Mouse (Mus musculus): ENCODE results near the gene Nlgn2. TPM values are rescaled to one million over a fixed set of nuclear protein-coding genes. Genes with fewer than 3 reads are reported as not detected.

Gene Nlgn2
- total RNA-seq, 2 experiments from 2014 or later = 236 to 243 TPM

GRCm38 (mm10) chr11:69800392-69801197 lies 37.0 kb downstream of the Nlgn2 start:
- Histone ChIP-seq H3K4me3 (peak overlapping the region; percentile 52), H3K27ac (peak overlapping the region; percentile 41)
- intact Hi-C loops (cut with DNase I) = loop anchor here (5.0 kb wide), 1 partner anchor 77 kb away; the partner anchor contains the start of gene Tmem95
- no peak for TF ChIP-seq CTCF (IDR thresholded peaks at IDR 0.05)
- DNase-seq (ENCODE audit: extremely low spot score in 1 of 2, low spot score in 2 of 2) = no peak

- H3K27ac ChIP-seq = no peak overlapping the region; the same call in 1 of the 2 replicates
- DNase-seq (ENCODE audit: extremely low spot score in 1 of 2, low spot score in 2 of 2) = no peak
- H3K4me3 ChIP-seq = peak overlapping the region; percentile 52
- TF ChIP-seq CTCF (IDR thresholded peaks at IDR 0.05) = no peak
- intact Hi-C loops (cut with DNase I) = loop anchor here (5.0 kb wide), 1 partner anchor 77 kb away; the partner anchor contains the start of gene Tmem95
These were observed 37.5 kb downstream of the Nlgn2 start for GRCm38 (mm10) chr11:69800138-69800391.

GRCm38 (mm10) chr11:69799394-69800137 lies 38.0 kb downstream of the Nlgn2 start:
- Histone ChIP-seq H3K4me3 (no peak overlapping the region), H3K27ac (no peak overlapping the region)
- intact Hi-C loops (cut with DNase I) = loop anchor here (5.0 kb wide), 1 partner anchor 78 kb away; the partner anchor contains the start of gene Tmem95
- TF ChIP-seq CTCF (IDR thresholded peaks at IDR 0.05) = no peak
- DNase-seq (ENCODE audit: extremely low spot score in 1 of 2, low spot score in 2 of 2) = no peak

GRCm38 (mm10) chr11:69797924-69798323 lies 39.7 kb downstream of the Nlgn2 start:
- intact Hi-C loops (cut with DNase I) = no loop called here
- no peak overlapping the region for H3K4me3 ChIP-seq
- no peak for TF ChIP-seq CTCF (IDR thresholded peaks at IDR 0.05)

GRCm38 (mm10) chr11:69795983-69796435 lies 41.6 kb downstream of the Nlgn2 start:
- H3K4me3 ChIP-seq = peak overlapping the region; percentile 46

More at GRCm38 (mm10) chr11:69797924-69798323, 39.7 kb downstream of the Nlgn2 start:
- no peak for DNase-seq (ENCODE audit: extremely low spot score in 1 of 2, low spot score in 2 of 2)
- no peak overlapping the region for H3K27ac ChIP-seq

GRCm38 (mm10) chr11:69795168-69795982 lies 42.2 kb downstream of the Nlgn2 start, which contains the start of gene Chrnb1:
Chrnb1 (minus strand) TSS chr11:69795943.
- Histone ChIP-seq H3K27ac (peak within 1 kb of the TSS; percentile 64), H3K4me3 (peak within 1 kb of the TSS; percentile 46)
- intact Hi-C loops (cut with DNase I) = no loop called here
- peak; percentile 79 to 88 for DNase-seq (ENCODE audit: extremely low spot score in 1 of 2, low spot score in 2 of 2)
- no peak; the same call in 1 of the 2 replicates for TF ChIP-seq CTCF (IDR thresholded peaks at IDR 0.05)

More at GRCm38 (mm10) chr11:69795983-69796435, 41.6 kb downstream of the Nlgn2 start:
- H3K27ac ChIP-seq = no peak overlapping the region; the same call in 1 of the 2 replicates
- intact Hi-C loops (cut with DNase I) = no loop called here
- DNase-seq (ENCODE audit: extremely low spot score in 1 of 2, low spot score in 2 of 2) = no peak
- TF ChIP-seq CTCF (IDR thresholded peaks at IDR 0.05) = no peak

- H3K27ac ChIP-seq = no peak overlapping the region
- TF ChIP-seq CTCF (IDR thresholded peaks at IDR 0.05) = no peak
- intact Hi-C loops (cut with DNase I) = no loop called here
- no peak overlapping the region for H3K4me3 ChIP-seq
- DNase-seq (ENCODE audit: extremely low spot score in 1 of 2, low spot score in 2 of 2) = no peak
These were observed 44.2 kb downstream of the Nlgn2 start for GRCm38 (mm10) chr11:69793429-69793828.

GRCm38 (mm10) chr11:69791420-69791819 lies 46.2 kb downstream of the Nlgn2 start:
- DNase-seq (ENCODE audit: extremely low spot score in 1 of 2, low spot score in 2 of 2) = no peak
- TF ChIP-seq CTCF (IDR thresholded peaks at IDR 0.05) = no peak
- H3K4me3 ChIP-seq = no peak overlapping the region
- H3K27ac ChIP-seq = no peak overlapping the region
- intact Hi-C loops (cut with DNase I) = no loop called here

- intact Hi-C loops (cut with DNase I) = no loop called here
- H3K4me3 ChIP-seq = no peak overlapping the region
- H3K27ac ChIP-seq = no peak overlapping the region
- DNase-seq (ENCODE audit: extremely low spot score in 1 of 2, low spot score in 2 of 2) = no peak
- TF ChIP-seq CTCF (IDR thresholded peaks at IDR 0.05) = no peak
These were observed 48.2 kb downstream of the Nlgn2 start for GRCm38 (mm10) chr11:69789431-69789830.

GRCm38 (mm10) chr11:69787306-69787705 lies 50.3 kb downstream of the Nlgn2 start:
- Histone ChIP-seq H3K27ac (no peak overlapping the region), H3K4me3 (no peak overlapping the region)
- no peak for TF ChIP-seq CTCF (IDR thresholded peaks at IDR 0.05)
- DNase-seq (ENCODE audit: extremely low spot score in 1 of 2, low spot score in 2 of 2) = no peak
- intact Hi-C loops (cut with DNase I) = no loop called here

- intact Hi-C loops (cut with DNase I) = no loop called here
- Histone ChIP-seq H3K27ac (no peak overlapping the region), H3K4me3 (no peak overlapping the region; the same call in 1 of the 2 replicates)
- DNase-seq (ENCODE audit: extremely low spot score in 1 of 2, low spot score in 2 of 2) = no peak
- no peak for TF ChIP-seq CTCF (IDR thresholded peaks at IDR 0.05)
These were observed 52.8 kb downstream of the Nlgn2 start for GRCm38 (mm10) chr11:69784793-69785272.

Measured in left cerebral cortex, adult 2 months (tissue).